Mouse (Mus musculus): ENCODE data around the gene Klrc1. TPM values are rescaled to one million over a fixed set of nuclear protein-coding genes. Genes with fewer than 3 reads are reported as not detected.
"Not testable (repeated sequence)": the region's sequence is repeated elsewhere in the genome, so short reads cannot be mapped to it uniquely, and the experiment has no call there.

Gene Klrc1
- not detected in 2 replicates for polyA plus RNA-seq (2016; fragmentation: Nextera tagmentation; extraction: Ambion mirVana)

DNA sequence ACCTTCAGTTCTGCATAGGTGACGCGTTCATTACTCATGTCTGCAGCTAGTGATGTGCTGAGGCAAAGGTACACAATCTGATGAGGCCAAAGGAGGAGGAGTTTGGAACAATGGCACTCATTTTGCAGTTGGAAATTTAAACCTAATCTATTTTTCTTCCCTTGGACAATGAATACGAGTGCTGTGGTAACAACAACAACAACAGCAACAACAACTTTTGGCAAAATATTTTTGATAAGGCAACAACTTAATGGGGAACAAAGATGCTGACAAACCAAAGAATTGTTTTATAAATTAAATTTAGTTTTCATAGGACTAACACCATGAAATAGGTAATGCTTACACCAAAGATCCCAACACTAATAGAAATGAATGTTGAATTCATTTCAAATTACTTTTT lies at the start of gene Klrc1:
Gene Klrc1, minus strand, starts transcription at position 101 of the 400 bp plus-strand sequence.
- Histone ChIP-seq H3K27me3 (ENCODE audit: insufficient read depth, poor library complexity, severe bottlenecking) (no peaks in the 10 kb centered on the region), H3K9me3 (no peaks in the 10 kb centered on the region), H3K4me3 (no peak within 1 kb of the TSS), H3K4me1 (replicated peaks) (no peaks in the 10 kb centered on the region), H3K27ac (no peak within 1 kb of the TSS), H3K36me3 (no peaks in the 10 kb centered on the region)
- DNase-seq (ENCODE audit: low spot score), result no peak
- WGBS, result 80% methylated on average over 3 of the region's 3 CpGs

DNA sequence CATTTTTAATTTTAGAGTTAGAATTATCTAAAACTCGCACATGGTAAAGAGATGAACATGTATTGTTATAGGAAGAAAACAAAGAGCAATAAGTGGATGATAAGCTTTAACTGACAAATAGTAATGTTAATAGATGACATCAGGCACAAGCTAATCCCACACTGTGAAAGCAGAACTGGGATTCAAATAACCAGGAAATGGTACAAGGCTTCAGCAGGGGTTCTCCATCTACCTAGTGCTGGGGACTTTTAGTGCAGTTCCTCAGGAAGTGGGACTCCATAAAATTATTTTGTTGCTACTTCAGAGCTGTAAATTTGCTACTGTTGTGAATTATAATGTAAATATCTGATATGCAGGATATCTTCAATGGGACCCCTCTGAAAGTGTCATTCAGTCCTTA lies 48.5 kb upstream of the Klrc1 start:
- no peak for DNase-seq (ENCODE audit: low spot score)
- H3K27ac ChIP-seq, result no peak overlapping the region
- no peaks in the 10 kb centered on the region for H3K27me3 ChIP-seq (ENCODE audit: insufficient read depth, poor library complexity, severe bottlenecking)
- H3K4me3 ChIP-seq, result no peak overlapping the region
- no peaks in the 10 kb centered on the region for H3K4me1 ChIP-seq (replicated peaks)
- no peaks in the 10 kb centered on the region for H3K9me3 ChIP-seq
- no peaks in the 10 kb centered on the region for H3K36me3 ChIP-seq
- 87% methylated on average over 1 of the region's 1 CpGs for WGBS

DNA sequence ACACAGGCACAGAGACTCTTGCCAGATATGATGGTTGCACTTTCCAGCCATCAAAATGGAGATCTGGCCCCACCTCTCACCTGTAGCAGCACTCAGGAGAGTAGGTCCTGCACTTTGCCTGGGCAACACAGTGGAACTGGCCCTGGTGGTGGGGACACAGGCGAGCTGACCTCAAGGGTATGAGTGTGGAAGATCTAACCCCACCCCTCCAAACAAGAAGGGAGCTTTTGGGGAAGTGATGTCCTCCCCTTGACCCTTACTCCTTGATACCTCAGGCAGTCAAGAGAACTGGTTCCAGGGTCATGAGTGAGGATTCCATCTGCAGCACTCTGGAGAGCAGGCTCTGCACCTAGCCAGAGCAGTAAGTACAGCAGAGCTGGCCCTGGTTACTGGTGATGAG lies 42.6 kb upstream of the Klrc1 start:
- 55% methylated on average over 1 of the region's 1 CpGs for WGBS
- no peaks in the 10 kb centered on the region for H3K27me3 ChIP-seq (ENCODE audit: insufficient read depth, poor library complexity, severe bottlenecking)
- no peak overlapping the region for H3K27ac ChIP-seq
- 0 out of 2 replicates have a peak, but pooled peaks cover 5% of the 10 kb centered on the region for H3K9me3 ChIP-seq
- no peak for DNase-seq (ENCODE audit: low spot score)
- no peak overlapping the region for H3K4me3 ChIP-seq
- no peaks in the 10 kb centered on the region for H3K4me1 ChIP-seq (replicated peaks)
- no peaks in the 10 kb centered on the region for H3K36me3 ChIP-seq

DNA sequence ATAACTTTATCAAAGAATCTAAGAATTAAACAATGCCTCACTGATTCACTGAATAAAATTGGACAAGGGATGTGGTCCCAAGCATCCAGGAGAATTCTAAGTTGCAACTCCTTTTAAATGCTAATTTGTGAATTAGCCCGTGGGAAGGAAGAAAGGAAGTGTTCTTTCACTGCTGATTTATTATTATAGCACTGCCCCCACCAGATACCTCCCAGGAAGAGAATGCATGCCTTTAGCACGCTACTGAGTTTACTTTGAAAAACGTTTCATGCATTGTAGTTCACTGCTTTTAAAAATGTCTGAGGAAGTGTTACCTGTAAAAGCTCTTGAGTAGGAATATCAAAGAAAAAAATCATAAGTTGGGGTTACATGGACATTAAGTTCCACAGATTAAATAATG lies 41.7 kb upstream of the Klrc1 start:
- no peak overlapping the region for H3K27ac ChIP-seq
- 30% methylated on average over 3 of the region's 3 CpGs for WGBS
- no peak overlapping the region for H3K4me3 ChIP-seq
- H3K27me3 ChIP-seq (ENCODE audit: insufficient read depth, poor library complexity, severe bottlenecking), result no peaks in the 10 kb centered on the region
- no peaks in the 10 kb centered on the region for H3K4me1 ChIP-seq (replicated peaks)
- no peak for DNase-seq (ENCODE audit: low spot score)
- H3K36me3 ChIP-seq, result no peaks in the 10 kb centered on the region
- 0 out of 2 replicates have a peak, but pooled peaks cover 5% of the 10 kb centered on the region for H3K9me3 ChIP-seq

DNA sequence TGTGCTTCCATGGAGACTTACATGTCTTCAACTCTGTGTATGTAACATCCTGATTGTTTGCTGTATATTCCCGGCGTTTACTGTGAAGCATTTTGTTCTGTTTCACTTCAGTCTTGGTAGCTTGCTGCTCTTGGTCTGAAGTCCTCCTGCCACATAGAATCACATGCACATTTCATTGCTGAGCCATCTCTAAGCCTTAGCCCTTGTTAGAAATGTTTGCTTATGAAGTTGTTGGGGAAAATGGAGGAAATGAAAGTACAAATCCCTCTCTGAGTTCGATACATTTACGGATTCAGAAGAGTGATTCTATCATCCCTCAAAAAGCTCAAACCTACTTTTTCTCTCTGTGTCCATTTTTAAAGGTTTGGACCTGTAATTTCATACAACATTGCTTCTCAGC lies 38.3 kb upstream of the Klrc1 start, which contains the start of gene Klri1:
Gene Klri1, minus strand, starts transcription at position 101 of the 400 bp plus-strand sequence.
- H3K27ac ChIP-seq, result no peak within 1 kb of the TSS
- no peaks in the 10 kb centered on the region for H3K4me1 ChIP-seq (replicated peaks)
- no peak for DNase-seq (ENCODE audit: low spot score)
- H3K27me3 ChIP-seq (ENCODE audit: insufficient read depth, poor library complexity, severe bottlenecking), result no peaks in the 10 kb centered on the region
- no peak within 1 kb of the TSS for H3K4me3 ChIP-seq
- 93% methylated on average over 4 of the region's 4 CpGs for WGBS
- H3K36me3 ChIP-seq, result no peaks in the 10 kb centered on the region
- 0 out of 2 replicates have a peak, but pooled peaks cover 5% of the 10 kb centered on the region for H3K9me3 ChIP-seq

DNA sequence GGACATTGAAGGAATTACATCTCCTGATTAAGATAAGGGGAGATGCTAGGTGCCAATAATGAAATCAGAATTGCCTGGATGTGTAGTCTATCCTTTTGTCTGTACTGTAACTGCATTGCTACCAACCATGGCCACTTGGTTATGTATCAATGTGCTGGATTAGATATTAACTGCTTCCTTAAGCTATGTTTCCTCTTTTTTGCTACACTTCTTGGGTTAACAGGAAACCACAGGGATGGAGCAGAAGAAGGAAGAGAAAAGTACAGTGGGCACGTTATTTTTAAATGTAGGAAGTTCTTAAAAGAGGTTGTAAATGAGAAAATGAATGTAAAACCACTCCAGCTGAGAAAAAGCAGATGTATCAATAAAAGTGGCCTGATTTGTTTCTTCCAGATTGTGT lies 34.8 kb upstream of the Klrc1 start:
- Histone ChIP-seq H3K27me3 (ENCODE audit: insufficient read depth, poor library complexity, severe bottlenecking) (no peaks in the 10 kb centered on the region), H3K36me3 (no peaks in the 10 kb centered on the region), H3K4me1 (replicated peaks) (no peaks in the 10 kb centered on the region), H3K9me3 (no peaks in the 10 kb centered on the region), H3K27ac (no peak overlapping the region), H3K4me3 (no peak overlapping the region)
- no peak for DNase-seq (ENCODE audit: low spot score)
- WGBS, result 51% methylated on average over 1 of the region's 1 CpGs

DNA sequence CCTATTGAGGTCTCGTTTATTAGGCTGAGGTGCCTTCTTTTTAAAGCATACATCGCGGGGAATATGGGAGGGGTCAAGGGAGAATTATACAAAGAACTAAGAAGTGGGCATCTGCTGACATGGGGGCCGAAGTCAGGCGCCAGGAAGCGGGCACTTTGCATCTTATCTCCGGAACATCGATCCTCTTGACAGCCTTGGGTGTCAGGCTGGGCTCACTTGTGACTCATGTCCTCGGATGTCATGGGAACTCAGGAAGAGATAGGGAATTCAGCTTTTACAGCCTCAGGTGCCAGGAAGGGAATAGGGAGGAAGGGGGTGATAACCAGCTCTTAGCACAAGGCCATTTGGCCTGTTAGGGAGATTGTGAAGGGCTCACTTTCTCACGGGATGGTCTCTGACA lies 12.7 kb upstream of the Klrc1 start:
- not testable (repeated sequence) for H3K27me3 ChIP-seq (ENCODE audit: insufficient read depth, poor library complexity, severe bottlenecking); DNase-seq (ENCODE audit: low spot score); H3K4me1 ChIP-seq (replicated peaks); H3K27ac ChIP-seq; H3K36me3 ChIP-seq; H3K4me3 ChIP-seq; H3K9me3 ChIP-seq
- 81% methylated on average over 10 of the region's 10 CpGs for WGBS

DNA sequence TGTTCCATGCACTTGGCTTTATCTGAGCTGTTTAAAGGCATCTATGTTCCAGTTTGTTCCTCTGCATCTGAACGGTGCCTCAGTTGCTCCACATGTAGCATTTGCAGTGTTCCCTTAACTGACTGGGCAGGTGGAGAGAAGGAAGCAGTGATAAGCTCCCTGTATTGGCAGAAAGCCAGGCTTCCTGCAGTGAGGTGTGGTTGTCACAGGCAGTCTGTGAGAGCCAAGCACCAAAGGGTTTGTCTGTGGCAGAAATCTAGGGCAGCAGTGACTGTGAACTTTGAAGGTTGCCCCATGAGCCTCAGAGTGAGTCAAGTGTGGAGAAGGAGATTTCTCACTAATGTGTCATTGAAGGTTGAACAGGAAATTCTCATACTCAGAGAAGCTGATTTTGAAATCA lies 1.6 kb upstream of the Klrc1 start:
- WGBS, result 78% methylated on average over 1 of the region's 1 CpGs
- H3K9me3 ChIP-seq, result no peaks in the 10 kb centered on the region
- no peak overlapping the region for H3K27ac ChIP-seq
- no peaks in the 10 kb centered on the region for H3K36me3 ChIP-seq
- H3K27me3 ChIP-seq (ENCODE audit: insufficient read depth, poor library complexity, severe bottlenecking), result no peaks in the 10 kb centered on the region
- no peak overlapping the region for H3K4me3 ChIP-seq
- DNase-seq (ENCODE audit: low spot score), result no peak
- no peaks in the 10 kb centered on the region for H3K4me1 ChIP-seq (replicated peaks)

DNA sequence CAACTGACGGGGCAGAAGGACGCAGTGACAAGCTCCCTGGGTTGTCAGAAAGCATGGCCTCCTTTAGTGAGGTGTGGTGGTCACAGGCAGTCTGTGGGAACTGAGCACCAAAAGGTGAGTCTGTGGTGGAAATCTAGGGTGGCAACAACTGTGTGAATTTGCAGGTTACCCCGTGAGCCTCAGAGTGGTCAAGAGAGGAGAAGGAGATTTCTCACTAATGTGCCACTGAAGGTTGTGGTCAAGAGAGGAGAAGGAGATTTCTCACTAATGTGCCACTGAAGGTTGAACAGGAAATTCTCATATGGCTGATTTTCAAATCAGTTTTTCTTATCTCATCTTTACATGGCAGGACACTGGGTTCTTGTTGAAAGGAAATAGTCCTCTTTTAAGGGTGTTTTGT lies 17.5 kb downstream of the Klrc1 start:
- not testable (repeated sequence) for DNase-seq (ENCODE audit: low spot score); H3K27ac ChIP-seq; H3K4me1 ChIP-seq (replicated peaks); H3K36me3 ChIP-seq; H3K27me3 ChIP-seq (ENCODE audit: insufficient read depth, poor library complexity, severe bottlenecking); H3K9me3 ChIP-seq; H3K4me3 ChIP-seq
- no CpG with 5 or more reads among the region's 3 CpGs for WGBS

DNA sequence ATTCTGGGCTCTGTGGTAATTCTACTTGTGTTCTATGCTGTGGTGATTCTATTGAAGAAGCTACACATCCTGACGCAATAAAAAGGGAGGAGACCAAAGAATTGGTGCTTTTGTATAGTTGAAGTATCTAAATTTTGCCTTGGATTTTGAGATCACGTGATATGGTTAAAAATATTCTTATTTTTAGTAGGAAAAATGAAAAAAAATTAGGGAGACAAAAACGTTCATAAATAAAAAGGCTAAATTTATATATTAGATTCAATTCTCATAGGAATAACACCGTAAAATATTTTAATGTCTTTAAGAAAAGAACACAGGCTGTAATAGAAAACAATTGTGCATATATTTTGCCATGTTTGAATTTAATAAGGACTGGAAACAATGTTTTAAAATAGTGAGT lies 18.2 kb downstream of the Klrc1 start, which contains the start of gene Klrc2:
Gene Klrc2, minus strand, starts transcription at position 101 of the 400 bp plus-strand sequence.
- not testable (repeated sequence) for DNase-seq (ENCODE audit: low spot score); H3K27me3 ChIP-seq (ENCODE audit: insufficient read depth, poor library complexity, severe bottlenecking); H3K36me3 ChIP-seq; H3K4me3 ChIP-seq; H3K9me3 ChIP-seq; H3K27ac ChIP-seq; H3K4me1 ChIP-seq (replicated peaks)
- 80% methylated on average over 4 of the region's 4 CpGs for WGBS

DNA sequence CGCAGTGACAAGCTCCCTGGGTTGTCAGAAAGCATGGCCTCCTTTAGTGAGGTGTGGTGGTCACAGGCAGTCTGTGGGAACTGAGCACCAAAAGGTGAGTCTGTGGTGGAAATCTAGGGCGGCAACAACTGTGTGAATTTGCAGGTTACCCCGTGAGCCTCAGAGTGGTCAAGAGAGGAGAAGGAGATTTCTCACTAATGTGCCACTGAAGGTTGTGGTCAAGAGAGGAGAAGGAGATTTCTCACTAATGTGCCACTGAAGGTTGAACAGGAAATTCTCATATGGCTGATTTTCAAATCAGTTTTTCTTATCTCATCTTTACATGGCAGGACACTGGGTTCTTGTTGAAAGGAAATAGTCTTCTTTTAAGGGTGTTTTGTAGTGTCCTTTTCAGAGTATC lies 34.7 kb downstream of the Klrc1 start:
- H3K9me3 ChIP-seq; DNase-seq (ENCODE audit: low spot score); H3K36me3 ChIP-seq; H3K4me1 ChIP-seq (replicated peaks); H3K27ac ChIP-seq; H3K27me3 ChIP-seq (ENCODE audit: insufficient read depth, poor library complexity, severe bottlenecking); H3K4me3 ChIP-seq: not testable (repeated sequence)
- 100% methylated on average over 1 of the region's 3 CpGs for WGBS

DNA sequence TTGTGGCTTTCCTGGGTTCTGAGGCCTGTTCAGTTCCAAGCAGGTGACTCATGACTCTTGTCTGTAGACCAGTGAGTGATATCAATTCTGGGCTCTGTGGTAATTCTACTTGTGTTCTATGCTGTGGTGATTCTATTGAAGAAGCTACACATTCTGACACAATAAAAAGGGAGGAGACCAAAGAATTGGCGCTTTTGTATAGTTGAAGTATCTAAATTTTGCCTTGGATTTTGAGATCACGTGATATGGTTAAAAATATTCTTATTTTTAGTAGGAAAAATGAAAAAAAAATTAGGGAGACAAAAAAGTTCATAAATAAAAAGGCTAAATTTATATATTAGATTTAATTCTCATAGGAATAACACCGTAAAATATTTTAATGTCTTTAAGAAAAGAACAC lies 35.5 kb downstream of the Klrc1 start, which contains the start of gene Klrc3:
Gene Klrc3, minus strand, starts transcription at position 101 of the 400 bp plus-strand sequence.
- not testable (repeated sequence) for H3K36me3 ChIP-seq; H3K27ac ChIP-seq; H3K9me3 ChIP-seq; H3K4me1 ChIP-seq (replicated peaks); DNase-seq (ENCODE audit: low spot score); H3K27me3 ChIP-seq (ENCODE audit: insufficient read depth, poor library complexity, severe bottlenecking); H3K4me3 ChIP-seq
- 87% methylated on average over 3 of the region's 3 CpGs for WGBS

DNA sequence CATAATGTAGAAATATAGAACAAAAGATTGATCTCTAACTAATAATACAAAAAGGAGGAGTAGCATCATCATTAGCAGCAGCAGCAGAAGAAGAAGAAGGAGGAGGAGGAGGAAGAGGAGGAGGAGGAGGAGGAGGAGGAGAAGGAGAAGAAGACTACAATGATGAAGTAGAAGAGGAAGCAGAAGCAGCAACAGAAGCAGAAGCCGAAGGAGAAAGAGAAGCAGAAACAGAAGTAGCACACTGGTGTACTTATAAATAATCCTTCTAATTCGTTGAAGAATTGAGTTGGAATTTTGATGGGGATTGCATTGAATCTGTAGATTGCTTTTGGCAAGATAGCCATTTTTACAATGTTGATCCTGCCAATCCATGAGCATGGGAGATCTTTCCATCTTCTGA lies 47.7 kb downstream of the Klrc1 start:
- H3K36me3 ChIP-seq; DNase-seq (ENCODE audit: low spot score); H3K4me3 ChIP-seq; H3K4me1 ChIP-seq (replicated peaks); H3K27me3 ChIP-seq (ENCODE audit: insufficient read depth, poor library complexity, severe bottlenecking); H3K9me3 ChIP-seq; H3K27ac ChIP-seq: not testable (repeated sequence)
- WGBS, result 81% methylated on average over 2 of the region's 2 CpGs

DNA sequence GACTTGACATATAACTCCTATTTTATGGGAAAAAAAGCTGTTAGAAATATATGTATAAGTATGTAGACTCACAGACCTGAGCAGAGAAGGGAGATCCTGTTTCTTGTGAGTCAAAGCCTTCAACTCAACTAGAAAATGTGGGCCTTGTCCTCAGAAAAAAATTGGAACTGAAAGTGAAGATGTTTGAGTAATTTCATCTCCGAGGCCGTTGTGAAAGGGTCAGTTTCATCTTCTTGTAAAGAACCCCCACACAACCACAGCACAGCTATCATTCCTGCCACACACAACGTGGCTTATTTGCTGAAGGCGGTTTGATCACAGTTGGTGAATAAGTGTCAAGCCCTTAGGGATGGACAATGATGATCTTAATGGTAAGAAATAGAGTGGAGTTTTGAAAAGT lies 55.0 kb downstream of the Klrc1 start, which contains the start of gene Klrk1:
Gene Klrk1, minus strand, starts transcription at position 130 of the 400 bp plus-strand sequence.
- H3K27ac ChIP-seq, result no peak within 1 kb of the TSS
- DNase-seq (ENCODE audit: low spot score), result no peak
- no peaks in the 10 kb centered on the region for H3K4me1 ChIP-seq (replicated peaks)
- no peaks in the 10 kb centered on the region for H3K27me3 ChIP-seq (ENCODE audit: insufficient read depth, poor library complexity, severe bottlenecking)
- no peaks in the 10 kb centered on the region for H3K9me3 ChIP-seq
- WGBS, result 80% methylated on average over 4 of the region's 4 CpGs
- H3K36me3 ChIP-seq, result no peaks in the 10 kb centered on the region
- no peak within 1 kb of the TSS for H3K4me3 ChIP-seq
